Mouse (Mus musculus) kidney, adult 11 months (tissue): ENCODE data around the gene Gapt.
"Not testable (repeated sequence)": the region's sequence is repeated elsewhere in the genome, so short reads cannot be mapped to it uniquely, and the experiment has no call there.

Experiments used
- DNase-seq: peaks from one replicate; pipeline ENCODE4 v3.0.0; 2022

Gene Gapt

GRCm38 (mm10) chr13:110356941-110357340 lies at the start of gene Gapt:
Gene Gapt (minus strand): TSS chr13:110357199.
- DNase-seq, result no peak

DNA sequence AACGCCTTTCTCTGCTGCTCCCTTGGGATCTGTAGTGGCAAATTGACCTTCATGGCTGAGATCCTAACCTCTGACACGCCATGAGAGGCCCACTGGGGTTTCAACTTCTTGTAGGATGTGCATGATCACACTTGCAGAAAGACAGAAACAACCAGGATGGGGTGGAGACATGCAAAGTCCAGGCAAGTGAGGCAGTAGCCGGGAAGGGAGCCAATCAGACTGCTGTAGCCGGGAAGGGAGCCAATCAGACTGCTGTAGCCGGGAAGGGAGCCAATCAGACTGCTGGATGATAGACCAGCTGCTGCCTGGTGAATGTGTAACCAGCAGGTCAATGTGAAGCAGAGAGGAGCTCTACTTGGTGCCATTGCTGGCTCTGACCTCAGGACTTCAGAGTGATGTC lies 49.2 kb upstream of the Gapt start:
- peak; percentile 82 for DNase-seq

- not testable (repeated sequence) for DNase-seq
These were observed 47.7 kb upstream of the Gapt start for GRCm38 (mm10) chr13:110404686-110405085.

- DNase-seq, result no peak
These were observed 47.1 kb upstream of the Gapt start for GRCm38 (mm10) chr13:110404059-110404458.

DNA sequence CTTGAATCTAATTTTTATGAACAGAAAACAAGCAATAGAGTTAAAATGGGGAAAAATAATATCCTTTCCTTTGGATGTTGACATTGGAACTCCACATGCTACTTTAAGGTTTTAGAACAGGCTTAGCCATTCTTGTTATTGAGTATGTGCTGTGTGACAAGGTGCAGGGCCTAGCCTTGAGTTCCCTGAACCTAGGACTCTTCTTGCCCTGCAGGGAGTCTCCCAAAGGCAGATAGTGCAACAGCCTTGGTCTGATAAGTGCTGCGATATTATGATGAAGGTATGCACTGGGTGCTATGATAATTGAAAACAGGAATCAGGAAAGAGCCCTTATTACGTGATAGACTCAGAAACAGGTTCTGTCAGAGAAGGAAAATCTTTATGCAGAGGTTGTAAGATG lies 44.9 kb upstream of the Gapt start:
- no peak for DNase-seq

GRCm38 (mm10) chr13:110401443-110401842 lies 44.4 kb upstream of the Gapt start:
- DNase-seq, result no peak

GRCm38 (mm10) chr13:110398513-110399270 lies 41.7 kb upstream of the Gapt start:
- DNase-seq, result no peak

- DNase-seq, result no peak
These were observed 40.8 kb upstream of the Gapt start for GRCm38 (mm10) chr13:110397750-110398149.

DNA sequence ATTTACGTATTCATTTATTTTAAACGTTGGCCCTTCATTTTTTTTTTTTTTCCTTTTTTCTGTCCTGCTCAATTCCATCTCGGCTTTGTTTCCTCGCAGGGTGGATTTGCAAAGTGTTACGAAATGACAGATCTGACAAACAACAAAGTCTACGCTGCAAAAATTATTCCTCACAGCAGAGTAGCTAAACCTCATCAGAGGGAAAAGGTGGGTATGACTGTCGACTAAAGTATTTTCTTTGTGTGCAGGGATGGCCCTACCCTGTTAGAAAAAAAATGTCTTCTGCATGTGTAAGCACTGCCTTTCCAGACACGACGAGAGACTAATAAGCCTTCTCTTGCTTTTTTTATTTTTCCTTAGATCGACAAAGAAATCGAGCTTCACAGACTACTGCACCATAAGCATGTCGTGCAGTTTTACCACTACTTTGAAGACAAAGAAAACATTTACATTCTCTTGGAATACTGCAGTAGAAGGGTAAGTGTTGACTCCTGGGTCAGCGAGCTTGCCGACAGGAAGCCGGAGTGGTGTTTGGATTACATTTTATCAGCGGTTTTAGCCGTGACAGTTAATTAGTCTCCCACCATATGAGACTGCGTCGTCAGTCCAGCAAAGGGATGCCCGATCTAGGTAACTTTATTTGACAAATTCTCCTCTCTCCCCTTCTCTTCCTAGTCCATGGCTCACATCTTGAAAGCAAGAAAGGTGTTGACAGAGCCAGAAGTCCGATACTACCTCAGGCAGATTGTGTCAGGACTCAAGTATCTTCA lies 39.1 kb upstream of the Gapt start:
- no peak for DNase-seq

- no peak for DNase-seq
These were observed 38.3 kb upstream of the Gapt start for GRCm38 (mm10) chr13:110395179-110395794.

- DNase-seq, result peak; percentile 86
These were observed 37.5 kb upstream of the Gapt start, which contains the start of gene Plk2 for GRCm38 (mm10) chr13:110394291-110395178. Gene Plk2 (plus strand): TSS chr13:110395046.

DNA sequence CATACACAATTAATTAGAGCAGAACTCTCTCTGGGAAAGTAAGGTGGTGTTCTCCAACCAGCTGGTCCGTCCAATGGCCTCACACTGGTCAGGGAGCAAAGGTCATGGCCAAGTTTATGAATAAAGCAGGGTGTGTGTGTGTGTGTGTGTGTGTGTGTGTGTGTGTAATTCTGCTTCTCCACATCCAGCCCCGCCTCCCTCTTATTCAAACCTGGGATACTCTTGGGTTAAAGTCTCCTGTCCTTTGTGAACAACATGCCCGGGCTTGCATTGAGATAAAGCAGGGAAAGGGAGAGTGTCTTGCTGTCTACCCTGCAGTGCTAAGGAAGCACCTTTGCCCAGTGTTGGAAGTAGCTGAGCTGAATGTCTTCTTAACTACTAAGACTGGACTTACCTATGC lies 35.6 kb upstream of the Gapt start:
- DNase-seq, result peak; percentile 35

- DNase-seq, result no peak
These were observed 35.2 kb upstream of the Gapt start for GRCm38 (mm10) chr13:110392210-110392609.

DNA sequence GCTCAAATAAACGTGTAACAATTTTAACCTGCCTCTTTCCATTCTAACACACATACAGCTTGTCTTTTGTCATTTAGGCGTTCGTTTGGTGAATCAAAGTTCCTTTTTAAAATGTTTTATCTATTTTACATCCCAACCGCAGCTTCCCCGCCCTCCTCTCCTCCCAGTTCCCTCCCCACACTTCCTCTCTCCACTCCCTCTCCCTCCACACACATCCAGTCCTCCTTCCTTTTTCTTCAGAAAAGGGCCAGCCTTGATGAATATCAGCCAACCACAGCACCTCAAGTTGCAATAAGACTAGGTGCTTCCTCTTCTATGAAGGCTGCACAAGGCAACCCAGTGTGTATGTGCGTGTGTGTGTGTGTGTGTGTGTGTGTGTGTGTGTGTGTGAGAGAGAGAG lies 27.5 kb upstream of the Gapt start:
- no peak for DNase-seq

- DNase-seq, result no peak
These were observed 25.5 kb upstream of the Gapt start for GRCm38 (mm10) chr13:110382447-110382901.

- no peak for DNase-seq
These were observed 12.7 kb upstream of the Gapt start for GRCm38 (mm10) chr13:110369673-110370072.

- peak; percentile 38 for DNase-seq
These were observed 11.6 kb upstream of the Gapt start for GRCm38 (mm10) chr13:110368556-110369040.

DNA sequence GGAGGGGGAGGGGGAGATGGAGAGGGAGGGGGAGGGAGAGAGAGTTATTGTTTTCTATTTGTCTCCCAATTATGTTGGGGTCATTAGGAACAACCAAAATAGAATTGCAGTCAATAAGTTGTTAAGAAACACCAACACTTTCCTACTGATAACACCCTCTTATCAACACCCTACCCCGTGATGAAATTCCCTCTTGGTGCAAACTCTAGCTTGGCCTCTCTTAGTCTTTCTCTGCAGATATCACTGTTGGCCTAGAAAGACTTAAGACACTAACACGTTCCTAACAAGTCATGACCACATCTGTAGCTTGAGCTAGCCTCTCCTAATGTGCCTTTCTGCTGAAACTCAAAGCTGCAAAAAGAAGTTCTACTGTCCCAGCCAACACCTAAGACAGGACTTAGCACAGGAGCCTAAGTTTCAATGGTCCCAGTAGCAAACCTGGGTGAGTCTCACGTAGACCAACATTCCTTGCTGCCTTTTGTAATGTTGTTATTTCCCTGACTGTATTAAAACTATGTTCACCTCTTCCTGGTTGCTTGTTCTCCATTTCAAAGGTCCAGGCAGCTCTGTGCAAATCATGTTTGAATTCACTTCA lies 11.1 kb upstream of the Gapt start:
- no peak for DNase-seq

DNA sequence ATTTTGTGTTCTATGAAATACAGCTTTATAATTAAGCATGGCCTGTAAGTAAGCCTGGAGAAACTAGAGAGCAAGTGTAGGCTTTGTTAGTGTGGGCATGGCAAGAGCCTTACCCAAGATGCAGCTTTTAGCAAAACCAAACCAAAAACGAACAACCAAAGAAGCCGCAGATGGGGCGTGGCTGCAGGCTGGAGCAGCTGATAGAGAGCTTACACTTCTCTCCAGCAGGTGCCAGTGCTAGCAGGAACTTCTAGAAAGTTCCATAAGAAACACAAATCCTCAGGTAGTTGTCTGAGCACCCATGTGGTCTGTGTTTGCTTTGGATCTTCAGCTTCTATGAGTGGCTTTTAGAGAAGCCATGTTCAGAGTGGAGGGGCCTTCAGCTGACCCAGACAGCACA lies 9.5 kb upstream of the Gapt start:
- DNase-seq, result no peak

DNA sequence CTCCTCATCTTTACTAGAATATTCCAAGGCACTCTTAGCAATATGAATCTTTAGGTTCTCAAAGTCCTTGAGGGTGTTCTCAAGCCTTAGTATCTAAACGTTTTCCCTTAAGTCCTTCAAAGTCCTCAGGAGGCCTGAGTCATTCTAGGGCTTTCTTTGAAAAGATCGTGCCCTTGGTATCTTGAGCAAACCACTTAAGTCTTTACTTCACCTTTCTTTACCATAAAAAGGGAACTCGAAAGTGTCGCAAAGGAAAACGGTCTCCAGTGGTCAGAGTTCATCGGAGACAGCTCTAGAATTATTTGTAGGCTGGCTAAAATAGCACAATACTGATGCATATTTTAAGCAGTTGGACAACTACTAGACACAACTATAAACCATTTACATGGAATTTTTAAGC lies 6.7 kb upstream of the Gapt start:
- no peak for DNase-seq

DNA sequence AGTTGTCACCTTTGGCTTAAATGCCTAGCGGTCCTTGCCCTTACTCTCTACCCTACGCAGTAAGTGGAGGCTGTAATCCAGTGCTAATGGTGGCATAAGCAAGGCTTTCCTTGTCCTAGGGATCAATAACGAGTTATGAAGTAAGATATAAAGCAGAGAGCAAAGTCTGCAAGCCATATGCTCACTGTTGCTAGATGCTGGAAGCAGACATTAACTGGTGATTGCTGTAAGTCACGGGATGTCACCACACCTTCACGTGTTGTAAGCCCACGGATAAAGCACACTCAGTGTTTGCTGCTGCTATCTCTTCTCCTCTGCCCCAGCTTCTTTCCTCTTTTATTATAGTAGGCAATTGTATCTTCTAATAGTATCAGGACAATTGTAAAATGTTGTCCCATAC lies 5.9 kb downstream of the Gapt start:
- DNase-seq, result no peak

DNA sequence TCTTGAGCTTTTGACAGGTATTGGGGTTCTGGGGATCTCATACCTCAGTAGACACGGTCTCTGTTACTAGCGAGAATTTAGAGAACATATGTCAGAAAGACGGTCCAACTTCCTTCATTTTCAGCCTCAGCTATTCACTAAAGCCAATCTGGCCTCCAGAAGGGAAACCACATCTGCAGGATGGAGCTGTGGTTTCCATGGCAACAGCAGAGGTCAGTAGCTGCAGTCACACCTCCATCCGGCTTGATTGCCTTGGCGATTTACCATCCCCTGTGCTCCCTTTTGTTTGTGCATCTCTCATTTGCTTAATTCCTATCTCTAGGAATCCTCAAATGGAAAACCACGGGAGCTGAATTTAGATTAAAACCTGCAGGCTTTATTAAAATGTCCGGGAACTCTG lies 10.3 kb downstream of the Gapt start:
- no peak for DNase-seq
